ENCODE assay signal across 30 mouse cellular contexts in genomic region chr8:123199864-123200263, GRCm38 (mm10). TPM values are rescaled to one million over a fixed set of nuclear protein-coding genes. Genes with fewer than 3 reads are reported as not detected.
"Had no signal": no experiment of that assay in that cellular context is flagged by ENCODE, and none has a peak within 500 bp of the region (broad histone marks: within the 10 kb centered on the region; RNA-seq: fewer than 3 reads in every experiment).

No protein-coding gene starts in this region.

- H3K27ac ChIP-seq: heart, adult 2 months; heart, embryonic 13.5 days; heart, embryonic 15.5 days; hindbrain, embryonic 13.5 days; hindbrain, embryonic 15.5 days; hindbrain, postnatal 0 days; kidney, embryonic 15.5 days; kidney, postnatal 0 days; limb, embryonic 13.5 days; limb, embryonic 15.5 days had no signal

- H3K9me3 ChIP-seq: heart, embryonic 13.5 days; heart, embryonic 15.5 days; hindbrain, embryonic 13.5 days; hindbrain, embryonic 15.5 days; kidney, embryonic 15.5 days; limb, embryonic 13.5 days; limb, embryonic 15.5 days had no signal

- H3K9ac ChIP-seq: forebrain, postnatal 0 days; heart, embryonic 13.5 days; heart, embryonic 15.5 days; hindbrain, embryonic 13.5 days; hindbrain, embryonic 15.5 days; kidney, embryonic 15.5 days; limb, embryonic 13.5 days had no signal

- H3K27me3 ChIP-seq: heart, embryonic 15.5 days; hindbrain, embryonic 13.5 days; hindbrain, embryonic 15.5 days; kidney, embryonic 15.5 days; limb, embryonic 13.5 days; limb, embryonic 15.5 days had no signal

- H3K4me1 ChIP-seq: heart, embryonic 13.5 days; heart, embryonic 15.5 days; hindbrain, embryonic 13.5 days; kidney, embryonic 15.5 days; limb, embryonic 13.5 days; limb, embryonic 15.5 days had no signal

- H3K4me2 ChIP-seq: heart, embryonic 11.5 days; heart, embryonic 13.5 days; heart, embryonic 15.5 days; hindbrain, embryonic 13.5 days; hindbrain, embryonic 15.5 days; kidney, embryonic 15.5 days; limb, embryonic 13.5 days; limb, embryonic 15.5 days had no signal

- ATAC-seq: forebrain, postnatal 0 days; hindbrain, postnatal 0 days; intestine, embryonic 16.5 days had no signal

- H3K36me3 ChIP-seq: hindbrain, embryonic 15.5 days had no signal

- DNase-seq: forebrain, postnatal 0 days; gastrocnemius, postnatal 14 days; gastrocnemius, postnatal 36 days; heart, adult 11 months; heart, adult 2 months; heart, postnatal 14 days; heart, postnatal 36 days; kidney, adult 11 months; kidney, adult 2 months; kidney, adult 9 months; kidney, postnatal 14 days; kidney, postnatal 36 days; layer of hippocampus, adult 9-11 months; layer of hippocampus, postnatal 36 days; left cerebral cortex, postnatal 4 days had no signal

- H3K4me3 ChIP-seq: heart, adult 2 months; heart, embryonic 13.5 days; heart, embryonic 15.5 days; hindbrain, embryonic 13.5 days; hindbrain, embryonic 15.5 days; kidney, embryonic 15.5 days; limb, embryonic 13.5 days; limb, embryonic 15.5 days had no signal

RNA-seq across cellular contexts. Expression of gene Spata33, which starts 12.8 kb away (rescaled TPM):
- total RNA-seq: hematopoietic stem cell, adult 5-6 weeks had no signal

RNA-seq across cellular contexts. Expression of gene Dpep1, which starts 13.8 kb away (rescaled TPM):
- total RNA-seq: hematopoietic stem cell, adult 5-6 weeks; left cerebral cortex, adult 18-20 months; left cerebral cortex, postnatal 10 days; left cerebral cortex, postnatal 25 days; left cerebral cortex, postnatal 4 days had no signal
